Mouse (Mus musculus) c-Kit-negative CD71-positive TER-119-positive erythroid progenitor cells, embryonic 14.5 days (primary cell): ENCODE measurements around the gene E4f1.

Experiments
- DNase-seq: peaks from one replicate; pipeline ENCODE4 v3.0.0-alpha.2; 2013; ENCODE audit warnings: low read depth, low spot score

E4f1 gene

GRCm38 (mm10) chr17:24415011-24415410 is 55.1 kb downstream of the E4f1 start:
- DNase-seq: peak; percentile 17

DNA sequence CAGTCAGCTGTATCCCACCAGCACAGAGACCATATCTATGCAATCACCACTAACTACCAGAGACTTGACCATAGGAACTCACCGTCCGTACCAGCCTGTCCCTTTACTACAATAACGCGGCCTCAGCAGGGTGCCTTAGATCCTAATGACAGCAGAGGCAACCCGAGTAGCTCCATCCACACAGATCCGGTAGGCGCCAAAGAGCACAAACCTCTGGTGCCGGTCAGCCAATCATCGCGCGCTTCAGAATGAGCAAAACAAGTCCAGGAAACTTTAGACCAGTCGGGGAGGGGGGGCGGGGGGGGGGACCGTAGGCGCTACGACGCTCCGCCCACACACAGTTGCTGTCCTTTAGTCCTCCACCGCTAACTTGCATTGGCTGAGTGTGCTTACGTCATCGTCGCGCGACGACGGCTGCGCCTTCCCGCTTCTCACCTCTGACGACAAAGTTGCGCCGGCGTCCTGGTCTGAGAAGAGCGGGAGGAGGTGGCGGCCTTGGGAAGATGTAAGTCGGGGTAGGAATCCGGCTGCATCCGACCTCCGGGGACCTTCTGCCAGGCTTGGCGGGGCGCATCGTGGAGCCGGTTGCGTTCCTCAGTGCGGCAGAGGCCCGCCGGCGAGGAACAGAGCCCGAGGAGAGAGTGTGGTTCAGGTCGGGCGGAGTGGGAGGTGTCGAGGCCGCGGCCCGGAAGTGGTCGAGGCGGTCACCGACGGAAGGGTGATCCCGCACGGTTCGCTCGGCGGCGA is 55.7 kb downstream of the E4f1 start, which contains the start of gene Rnps1:
TSS of gene Rnps1 (plus strand) at position 336 of the 747 bp plus-strand sequence.
- peak; percentile 99 for DNase-seq

DNA sequence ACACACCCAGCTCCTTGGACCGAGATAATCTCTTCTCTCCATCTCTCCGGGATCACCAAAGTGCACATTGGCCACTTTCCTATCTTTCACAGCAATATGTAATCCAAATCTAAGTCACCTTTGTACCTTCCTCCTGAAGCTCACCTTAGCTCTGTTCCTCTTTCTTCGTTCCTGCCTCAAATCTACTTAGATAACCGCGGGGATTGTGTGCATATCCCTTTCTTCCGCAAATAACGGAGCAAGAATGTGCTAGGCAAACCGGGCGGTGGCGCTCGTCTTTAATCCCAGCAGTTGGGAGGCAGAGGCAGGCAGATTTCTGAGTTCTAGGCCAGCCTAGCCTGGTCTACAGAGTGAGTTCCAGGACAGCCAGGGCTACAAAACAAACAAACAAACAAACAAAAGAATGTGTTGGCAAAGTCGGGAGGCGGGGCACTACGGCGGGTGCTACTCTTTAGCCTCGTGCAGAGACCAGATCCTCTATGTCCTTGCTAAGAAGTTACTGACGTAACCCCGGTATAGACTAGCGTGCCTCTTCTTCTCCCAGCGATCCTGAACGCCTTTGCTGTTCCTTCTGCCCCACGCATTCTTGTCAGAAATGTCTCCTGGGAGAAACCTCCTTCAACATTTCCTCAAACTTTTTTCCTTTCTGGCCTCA is 56.4 kb downstream of the E4f1 start:
- peak; percentile 46 for DNase-seq

- no peak for DNase-seq
These were observed 62.9 kb downstream of the E4f1 start for GRCm38 (mm10) chr17:24407116-24407803.

DNA sequence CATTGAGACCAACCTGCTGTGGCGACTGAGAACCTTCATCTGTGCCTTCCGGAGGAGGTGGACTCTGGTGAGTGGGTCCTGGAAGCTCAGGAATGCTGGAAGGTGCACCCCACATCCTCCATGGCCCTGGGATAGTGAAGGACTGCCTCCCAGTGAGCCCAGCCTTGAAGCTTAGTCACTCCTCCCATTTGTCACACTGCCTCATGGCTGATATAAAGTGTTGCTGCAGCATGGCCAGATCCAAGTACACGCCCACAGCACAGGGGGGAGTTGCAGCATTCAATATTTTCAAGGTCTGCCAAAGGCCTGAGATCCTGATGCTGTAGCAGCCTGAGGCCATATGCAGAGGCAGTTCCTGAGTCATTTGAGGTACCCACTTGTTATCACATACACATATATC is 67.7 kb downstream of the E4f1 start:
- DNase-seq: no peak

DNA sequence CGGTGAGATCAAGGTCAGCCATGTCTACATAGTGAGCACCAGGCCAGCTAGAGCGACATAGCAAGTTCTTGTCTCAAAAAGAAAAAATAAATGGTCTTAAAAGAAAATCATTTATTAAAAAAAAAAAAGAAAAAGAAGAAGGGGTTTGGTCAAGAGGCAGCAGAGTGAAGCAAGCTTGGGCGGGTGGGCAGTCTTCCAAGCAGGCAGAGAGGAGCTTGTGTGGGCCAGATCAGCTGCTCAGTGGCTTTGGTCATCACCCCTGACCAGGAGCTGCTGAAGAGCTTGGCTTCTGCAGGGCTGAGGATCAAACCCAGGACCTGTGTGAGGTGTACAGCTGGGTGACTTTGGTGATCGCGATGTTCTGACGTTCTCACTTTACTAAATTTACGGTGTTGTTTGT is 75.7 kb downstream of the E4f1 start:
- no peak for DNase-seq
